Mouse (Mus musculus): ENCODE results near the gene Anks1b. TPM values are rescaled to one million over a fixed set of nuclear protein-coding genes. Genes with fewer than 3 reads are reported as not detected.

The Anks1b gene
- polyA plus RNA-seq, 1 experiment, result 1.3 TPM

GRCm38 (mm10) chr10:90465426-90465825 is 592.1 kb downstream of the Anks1b start:
- H3K4me1 ChIP-seq (ENCODE audit: control insufficient read depth, insufficient read depth, low read length), result no peaks in the 10 kb centered on the region
- H3K27ac ChIP-seq (ENCODE audit: insufficient read depth, low read depth, low read length), result no peak overlapping the region
- peak; percentile 60 for DNase-seq
- no peaks in the 10 kb centered on the region for H3K27me3 ChIP-seq (replicated peaks; ENCODE audit: control insufficient read depth, insufficient read depth, low read length)
- 81% methylated on average over 6 of the region's 6 CpGs for WGBS
- H3K36me3 ChIP-seq (ENCODE audit: control insufficient read depth, insufficient read depth, low read length), result no peaks in the 10 kb centered on the region
- TF ChIP-seq POLR2A (IDR thresholded peaks at IDR 0.05; ENCODE audit: low read depth, low read length) (no peak), CTCF (conservative IDR thresholded peaks at IDR 0.05; ENCODE audit: insufficient read depth, insufficient read length, low read depth, low read length) (no peak)
- H3K4me3 ChIP-seq (ENCODE audit: insufficient read depth, low read depth, low read length), result no peak overlapping the region

- WGBS, result 71% methylated on average over 1 of the region's 1 CpGs
- TF ChIP-seq POLR2A (IDR thresholded peaks at IDR 0.05; ENCODE audit: low read depth, low read length) (no peak), CTCF (conservative IDR thresholded peaks at IDR 0.05; ENCODE audit: insufficient read depth, insufficient read length, low read depth, low read length) (no peak)
- no peaks in the 10 kb centered on the region for H3K36me3 ChIP-seq (ENCODE audit: control insufficient read depth, insufficient read depth, low read length)
These were observed 594.2 kb downstream of the Anks1b start for GRCm38 (mm10) chr10:90467546-90467945.

GRCm38 (mm10) chr10:90493436-90493835 is 620.1 kb downstream of the Anks1b start:
- no peak for TF ChIP-seq CTCF (conservative IDR thresholded peaks at IDR 0.05; ENCODE audit: insufficient read depth, insufficient read length, low read depth, low read length)
- TF ChIP-seq POLR2A (IDR thresholded peaks at IDR 0.05; ENCODE audit: low read depth, low read length), result no peak
- DNase-seq, result no peak

More at GRCm38 (mm10) chr10:90467546-90467945, 594.2 kb downstream of the Anks1b start:
- Histone ChIP-seq H3K27ac (ENCODE audit: insufficient read depth, low read depth, low read length) (no peak overlapping the region), H3K4me3 (ENCODE audit: insufficient read depth, low read depth, low read length) (no peak overlapping the region), H3K27me3 (replicated peaks; ENCODE audit: control insufficient read depth, insufficient read depth, low read length) (no peaks in the 10 kb centered on the region), H3K4me1 (ENCODE audit: control insufficient read depth, insufficient read depth, low read length) (no peaks in the 10 kb centered on the region)
- no peak for DNase-seq

GRCm38 (mm10) chr10:90493996-90494642 is 620.8 kb downstream of the Anks1b start:
- 79% methylated on average over 3 of the region's 3 CpGs for WGBS

More at GRCm38 (mm10) chr10:90493436-90493835, 620.1 kb downstream of the Anks1b start:
- WGBS, result 51% methylated on average over 7 of the region's 7 CpGs
- no peak overlapping the region for H3K27ac ChIP-seq (ENCODE audit: insufficient read depth, low read depth, low read length)
- H3K4me3 ChIP-seq (ENCODE audit: insufficient read depth, low read depth, low read length), result no peak overlapping the region
- H3K4me1 ChIP-seq (ENCODE audit: control insufficient read depth, insufficient read depth, low read length), result no peaks in the 10 kb centered on the region
- H3K36me3 ChIP-seq (ENCODE audit: control insufficient read depth, insufficient read depth, low read length), result no peaks in the 10 kb centered on the region
- no peaks in the 10 kb centered on the region for H3K27me3 ChIP-seq (replicated peaks; ENCODE audit: control insufficient read depth, insufficient read depth, low read length)

GRCm38 (mm10) chr10:90494981-90495516 is 621.7 kb downstream of the Anks1b start:
- no peaks in the 10 kb centered on the region for H3K4me1 ChIP-seq (ENCODE audit: control insufficient read depth, insufficient read depth, low read length)
- H3K36me3 ChIP-seq (ENCODE audit: control insufficient read depth, insufficient read depth, low read length), result no peaks in the 10 kb centered on the region
- 87% methylated on average over 4 of the region's 4 CpGs for WGBS
- H3K27ac ChIP-seq (ENCODE audit: insufficient read depth, low read depth, low read length), result no peak overlapping the region
- no peak for DNase-seq
- TF ChIP-seq POLR2A (IDR thresholded peaks at IDR 0.05; ENCODE audit: low read depth, low read length), result no peak
- TF ChIP-seq CTCF (conservative IDR thresholded peaks at IDR 0.05; ENCODE audit: insufficient read depth, insufficient read length, low read depth, low read length), result no peak
- H3K4me3 ChIP-seq (ENCODE audit: insufficient read depth, low read depth, low read length), result no peak overlapping the region
- no peaks in the 10 kb centered on the region for H3K27me3 ChIP-seq (replicated peaks; ENCODE audit: control insufficient read depth, insufficient read depth, low read length)

More at GRCm38 (mm10) chr10:90493996-90494642, 620.8 kb downstream of the Anks1b start:
- TF ChIP-seq POLR2A (IDR thresholded peaks at IDR 0.05; ENCODE audit: low read depth, low read length) (no peak), CTCF (conservative IDR thresholded peaks at IDR 0.05; ENCODE audit: insufficient read depth, insufficient read length, low read depth, low read length) (no peak)
- no peak for DNase-seq
- Histone ChIP-seq H3K27me3 (replicated peaks; ENCODE audit: control insufficient read depth, insufficient read depth, low read length) (no peaks in the 10 kb centered on the region), H3K4me1 (ENCODE audit: control insufficient read depth, insufficient read depth, low read length) (no peaks in the 10 kb centered on the region), H3K4me3 (ENCODE audit: insufficient read depth, low read depth, low read length) (no peak overlapping the region), H3K27ac (ENCODE audit: insufficient read depth, low read depth, low read length) (no peak overlapping the region), H3K36me3 (ENCODE audit: control insufficient read depth, insufficient read depth, low read length) (no peaks in the 10 kb centered on the region)

GRCm38 (mm10) chr10:90507561-90507960 is 634.3 kb downstream of the Anks1b start:
- WGBS, result 61% methylated on average over 1 of the region's 1 CpGs
- DNase-seq, result no peak
- no peaks in the 10 kb centered on the region for H3K27me3 ChIP-seq (replicated peaks; ENCODE audit: control insufficient read depth, insufficient read depth, low read length)
- H3K36me3 ChIP-seq (ENCODE audit: control insufficient read depth, insufficient read depth, low read length), result no peaks in the 10 kb centered on the region
- no peak overlapping the region for H3K27ac ChIP-seq (ENCODE audit: insufficient read depth, low read depth, low read length)
- no peaks in the 10 kb centered on the region for H3K4me1 ChIP-seq (ENCODE audit: control insufficient read depth, insufficient read depth, low read length)
- no peak overlapping the region for H3K4me3 ChIP-seq (ENCODE audit: insufficient read depth, low read depth, low read length)
- TF ChIP-seq POLR2A (IDR thresholded peaks at IDR 0.05; ENCODE audit: low read depth, low read length), result no peak
- no peak for TF ChIP-seq CTCF (conservative IDR thresholded peaks at IDR 0.05; ENCODE audit: insufficient read depth, insufficient read length, low read depth, low read length)

- no peak overlapping the region for H3K27ac ChIP-seq (ENCODE audit: insufficient read depth, low read depth, low read length)
- WGBS, result 72% methylated on average over 9 of the region's 9 CpGs
- no peak overlapping the region for H3K4me3 ChIP-seq (ENCODE audit: insufficient read depth, low read depth, low read length)
- no peaks in the 10 kb centered on the region for H3K27me3 ChIP-seq (replicated peaks; ENCODE audit: control insufficient read depth, insufficient read depth, low read length)
- DNase-seq, result peak; percentile 57
- TF ChIP-seq POLR2A (IDR thresholded peaks at IDR 0.05; ENCODE audit: low read depth, low read length), result no peak
- no peak for TF ChIP-seq CTCF (conservative IDR thresholded peaks at IDR 0.05; ENCODE audit: insufficient read depth, insufficient read length, low read depth, low read length)
- H3K36me3 ChIP-seq (ENCODE audit: control insufficient read depth, insufficient read depth, low read length), result no peaks in the 10 kb centered on the region
- H3K4me1 ChIP-seq (ENCODE audit: control insufficient read depth, insufficient read depth, low read length), result no peaks in the 10 kb centered on the region
These were observed 639.5 kb downstream of the Anks1b start for GRCm38 (mm10) chr10:90512801-90513200.

Data from kidney, adult 2 months (tissue).